In genomic region chr14:33467766-33468165, GRCm38 (mm10) we compare ENCODE assay signal across 23 mouse cellular contexts. TPM values are rescaled to one million over a fixed set of nuclear protein-coding genes. Genes with fewer than 3 reads are reported as not detected.
DNase-seq lines count a peak whose midpoint lies in the region; ATAC-seq lines count a peak whose summit lies in the region.
"Had no signal": no experiment of that assay in that cellular context is flagged by ENCODE, and none has a peak within 500 bp of the region (broad histone marks: within the 10 kb centered on the region; RNA-seq: fewer than 3 reads in every experiment).

No protein-coding gene starts in this region.

- H3K27me3 ChIP-seq in neural tube, embryonic 15.5 days (replicated peaks), result no peaks in the 10 kb centered on the region
- H3K27me3 ChIP-seq in embryonic facial prominence, embryonic 10.5 days (replicated peaks; ENCODE audit: low read depth, poor library complexity, severe bottlenecking), result no peaks in the 10 kb centered on the region
- no peaks in the 10 kb centered on the region for H3K27me3 ChIP-seq in limb, embryonic 11.5 days (ENCODE audit: control insufficient read depth, insufficient read depth, low read length)
- H3K27me3 ChIP-seq: hindbrain, embryonic 12.5 days; lung, embryonic 15.5 days; neural tube, embryonic 13.5 days had no signal

- no peak overlapping the region for H3K27ac ChIP-seq in neural tube, embryonic 15.5 days (replicated peaks)
- H3K27ac ChIP-seq in embryonic facial prominence, embryonic 10.5 days (replicated peaks), result no peak overlapping the region
- no peak overlapping the region for H3K27ac ChIP-seq in limb, embryonic 11.5 days (replicated peaks; ENCODE audit: low read depth, low read length)
- H3K27ac ChIP-seq: hindbrain, embryonic 12.5 days; kidney, postnatal 0 days; lung, embryonic 15.5 days; macrophage; neural tube, embryonic 13.5 days had no signal

- no peaks in the 10 kb centered on the region for H3K9me3 ChIP-seq in neural tube, embryonic 15.5 days (replicated peaks)
- H3K9me3 ChIP-seq in embryonic facial prominence, embryonic 10.5 days, result no peaks in the 10 kb centered on the region
- no peaks in the 10 kb centered on the region for H3K9me3 ChIP-seq in limb, embryonic 11.5 days (ENCODE audit: control insufficient read depth, low read length)
- H3K9me3 ChIP-seq: hindbrain, embryonic 12.5 days; lung, embryonic 15.5 days; neural tube, embryonic 13.5 days had no signal

- 64% methylated on average over 6 of the region's 6 CpGs for WGBS in neural tube, embryonic 15.5 days
- WGBS in embryonic facial prominence, embryonic 10.5 days, result 39% methylated on average over 6 of the region's 6 CpGs
- WGBS in limb, embryonic 11.5 days, result 35% methylated on average over 6 of the region's 6 CpGs

- ATAC-seq in neural tube, embryonic 15.5 days (ENCODE audit: low FRiP score), result no peak
- ATAC-seq in limb, embryonic 11.5 days (ENCODE audit: insufficient number of reproducible peaks, low FRiP score, low TSS enrichment, low read depth), result peak; percentile 81
- ATAC-seq: forebrain, embryonic 14.5 days; intestine, postnatal 0 days; Patski had no signal

- no peak overlapping the region for H3K4me3 ChIP-seq in neural tube, embryonic 15.5 days (replicated peaks)
- no peak overlapping the region for H3K4me3 ChIP-seq in embryonic facial prominence, embryonic 10.5 days
- H3K4me3 ChIP-seq in limb, embryonic 11.5 days (ENCODE audit: low read depth, low read length), result no peak overlapping the region
- H3K4me3 ChIP-seq: hindbrain, embryonic 12.5 days; lung, embryonic 15.5 days; neural tube, embryonic 13.5 days had no signal

- H3K9ac ChIP-seq in neural tube, embryonic 15.5 days (replicated peaks), result no peak overlapping the region
- no peak overlapping the region for H3K9ac ChIP-seq in limb, embryonic 11.5 days (ENCODE audit: low read length)
- H3K9ac ChIP-seq: hindbrain, embryonic 12.5 days; lung, embryonic 15.5 days; neural tube, embryonic 13.5 days had no signal

- no peak overlapping the region for H3K4me2 ChIP-seq in neural tube, embryonic 15.5 days
- H3K4me2 ChIP-seq in limb, embryonic 11.5 days (ENCODE audit: low read depth, severe bottlenecking), result no peak overlapping the region
- H3K4me2 ChIP-seq: hindbrain, embryonic 12.5 days; lung, embryonic 15.5 days; midbrain, embryonic 11.5 days; neural tube, embryonic 13.5 days had no signal

- no peaks in the 10 kb centered on the region for H3K36me3 ChIP-seq in neural tube, embryonic 15.5 days
- H3K36me3 ChIP-seq in embryonic facial prominence, embryonic 10.5 days (replicated peaks), result no peaks in the 10 kb centered on the region
- no peaks in the 10 kb centered on the region for H3K36me3 ChIP-seq in limb, embryonic 11.5 days (ENCODE audit: control insufficient read depth, insufficient read depth, low read length)
- H3K36me3 ChIP-seq: hindbrain, embryonic 12.5 days; lung, embryonic 15.5 days; neural tube, embryonic 13.5 days had no signal

- H3K4me1 ChIP-seq in neural tube, embryonic 15.5 days, result 0 out of 2 replicates have a peak, but pooled peaks cover 3% of the 10 kb centered on the region
- peaks cover 25% of the 10 kb centered on the region for H3K4me1 ChIP-seq in embryonic facial prominence, embryonic 10.5 days
- peaks cover 16% of the 10 kb centered on the region for H3K4me1 ChIP-seq in limb, embryonic 11.5 days (ENCODE audit: control insufficient read depth, insufficient read depth, low read length)
- H3K4me1 ChIP-seq: lung, embryonic 15.5 days had no signal

- peak; percentile 43 for DNase-seq in neural tube, embryonic 10.5 days (ENCODE audit: extremely low spot score, low spot score)
- DNase-seq in embryonic facial prominence, embryonic 10.5 days (ENCODE audit: low spot score), result peak; percentile 63
- DNase-seq in limb, embryonic 11.5 days (ENCODE audit: low spot score), result peak; percentile 72
- DNase-seq in thymus, postnatal 36 days, result no peak
- no peak for DNase-seq in adipocyte (ENCODE audit: low spot score)
- no peak for DNase-seq in urinary bladder, postnatal 25 days (ENCODE audit: low spot score)
- DNase-seq: adrenal gland, postnatal 10 days; cerebellum, adult 9-10 months; gastrocnemius, postnatal 36 days; thymus, postnatal 4 days had no signal

RNA-seq across cellular contexts. Expression of gene Frmpd2, which starts 3.7 kb away (rescaled TPM):
- polyA plus RNA-seq in neural tube, embryonic 15.5 days (2015; fragmentation: Nextera tagmentation; extraction: Ambion mirVana), result 0.24 TPM in 1 of 2 replicates, not detected in the other
- 0.09 TPM in 1 of 2 replicates, not detected in the other for polyA plus RNA-seq in embryonic facial prominence, embryonic 10.5 days (2016; fragmentation: Nextera tagmentation; extraction: Ambion mirVana)
- 0.04 and 0.10 TPM in 2 replicates for polyA plus RNA-seq in limb, embryonic 11.5 days (2014; fragmentation: Nextera tagmentation; extraction: Ambion mirVana)
- polyA plus RNA-seq: C2C12; intestine, postnatal 0 days; kidney, postnatal 0 days; liver, adult 2 months; macrophage; neural tube, embryonic 13.5 days; small intestine, adult 2 months had no signal

RNA-seq across cellular contexts. Expression of gene Mapk8, which starts 20.8 kb away (rescaled TPM):
- 30.0 and 32.8 TPM in 2 replicates for polyA plus RNA-seq in neural tube, embryonic 15.5 days (2015; fragmentation: Nextera tagmentation; extraction: Ambion mirVana)
- 18.8 and 21.2 TPM in 2 replicates for polyA plus RNA-seq in embryonic facial prominence, embryonic 10.5 days (2016; fragmentation: Nextera tagmentation; extraction: Ambion mirVana)
- polyA plus RNA-seq in limb, embryonic 11.5 days (2014; fragmentation: Nextera tagmentation; extraction: Ambion mirVana), result 21.2 and 23.8 TPM in 2 replicates

Comparison
In these comparisons a context has a peak if more than half of its experiments do, and no peak if none do; other contexts are left out.
1. DNase-seq: peak in neural tube, embryonic 10.5 days (single experiment), embryonic facial prominence, embryonic 10.5 days (single experiment) and limb, embryonic 11.5 days (single experiment); none in thymus, postnatal 36 days (0 of 2), adipocyte (single experiment) and urinary bladder, postnatal 25 days (single experiment).